Mouse (Mus musculus): ENCODE results near the gene Nhs.

DNA sequence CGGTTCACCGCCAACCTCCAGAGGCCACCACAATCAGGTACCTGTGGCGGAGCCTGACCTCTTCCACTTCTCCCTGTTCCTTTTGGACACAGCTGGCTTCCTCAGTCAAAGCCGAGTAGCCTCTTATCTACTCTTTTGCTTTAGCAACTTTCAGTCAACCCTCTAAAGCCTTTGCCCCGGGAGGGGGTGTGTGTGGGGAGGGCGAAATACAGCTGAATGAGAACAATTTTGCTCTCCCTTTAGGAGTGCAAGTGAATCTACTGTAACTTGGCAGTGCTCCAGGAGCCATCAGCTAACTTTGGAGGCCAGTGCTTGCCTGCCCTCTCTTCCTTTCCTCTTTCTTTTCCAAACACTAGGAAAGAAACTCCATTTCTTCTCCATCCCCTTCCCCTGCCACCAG lies 197.8 kb downstream of the Nhs start:
- TF ChIP-seq CTCF (IDR thresholded peaks at IDR 0.05; ENCODE audit: low read depth) (no peak), EP300 (IDR thresholded peaks at IDR 0.05; ENCODE audit: low read depth) (no peak)
